ENCODE assay signal across 15 mouse cellular contexts in the genomic region with DNA sequence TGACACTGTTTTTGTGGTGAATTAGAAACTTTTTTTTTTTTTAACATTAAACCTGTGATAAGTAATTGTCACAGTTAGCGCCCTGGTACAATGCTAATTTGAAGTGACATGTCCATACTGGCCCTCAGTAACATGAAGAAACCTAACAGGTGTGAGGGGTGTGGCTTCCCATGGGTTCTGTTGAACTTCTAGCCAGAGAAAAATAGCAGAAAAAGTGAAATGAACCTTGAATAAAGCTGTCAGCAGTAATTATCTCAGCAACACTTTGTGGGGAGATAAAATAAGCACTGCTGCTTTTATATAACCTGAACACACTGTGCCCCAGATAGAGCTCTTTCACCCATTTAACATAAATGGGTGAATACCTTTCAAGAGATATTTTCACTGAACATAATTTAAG.
DNase-seq lines count a peak whose midpoint lies in the region; ATAC-seq lines count a peak whose summit lies in the region.
"Had no signal": no experiment of that assay in that cellular context is flagged by ENCODE, and none has a peak within 500 bp of the region (broad histone marks: within the 10 kb centered on the region; RNA-seq: fewer than 3 reads in every experiment).

No protein-coding gene starts in this region.

- no peaks in the 10 kb centered on the region for H3K36me3 ChIP-seq in embryonic facial prominence, embryonic 11.5 days (replicated peaks; ENCODE audit: control insufficient read depth, insufficient read depth, low read depth, low read length)
- H3K36me3 ChIP-seq in embryonic facial prominence, embryonic 10.5 days (replicated peaks): no peaks in the 10 kb centered on the region
- H3K36me3 ChIP-seq in midbrain, embryonic 14.5 days (ENCODE audit: control insufficient read depth, insufficient read depth, low read length): no peaks in the 10 kb centered on the region
- H3K36me3 ChIP-seq: heart, embryonic 10.5 days; liver, embryonic 12.5 days had no signal

- 74% methylated on average over 1 of the region's 1 CpGs for WGBS in embryonic facial prominence, embryonic 11.5 days
- 73% methylated on average over 1 of the region's 1 CpGs for WGBS in embryonic facial prominence, embryonic 10.5 days
- WGBS in midbrain, embryonic 14.5 days: 78% methylated on average over 1 of the region's 1 CpGs

- H3K4me2 ChIP-seq in embryonic facial prominence, embryonic 11.5 days (ENCODE audit: low read depth, low read length): no peak overlapping the region
- no peak overlapping the region for H3K4me2 ChIP-seq in midbrain, embryonic 14.5 days (ENCODE audit: low read length)
- H3K4me2 ChIP-seq: liver, embryonic 12.5 days had no signal

- no peak overlapping the region for H3K27ac ChIP-seq in embryonic facial prominence, embryonic 11.5 days (replicated peaks; ENCODE audit: low read depth, low read length)
- H3K27ac ChIP-seq in embryonic facial prominence, embryonic 10.5 days (replicated peaks): no peak overlapping the region
- no peak overlapping the region for H3K27ac ChIP-seq in midbrain, embryonic 14.5 days (replicated peaks; ENCODE audit: low read depth, low read length)
- H3K27ac ChIP-seq: gastrocnemius, adult 2 months; heart, embryonic 10.5 days; liver, embryonic 12.5 days had no signal

- peak; percentile 83; the same call in 1 of the 2 replicates for ATAC-seq in embryonic facial prominence, embryonic 11.5 days (replicated peaks; ENCODE audit: insufficient number of reproducible peaks, low FRiP score, low TSS enrichment, low read depth)
- no peak for ATAC-seq in midbrain, embryonic 14.5 days (ENCODE audit: low FRiP score, low TSS enrichment)
- ATAC-seq: liver, embryonic 12.5 days had no signal

- no peak overlapping the region for H3K9ac ChIP-seq in embryonic facial prominence, embryonic 11.5 days (replicated peaks; ENCODE audit: low read length)
- no peak overlapping the region for H3K9ac ChIP-seq in midbrain, embryonic 14.5 days (replicated peaks; ENCODE audit: low read length)
- H3K9ac ChIP-seq: liver, embryonic 12.5 days had no signal

- no peaks in the 10 kb centered on the region for H3K27me3 ChIP-seq in embryonic facial prominence, embryonic 11.5 days (ENCODE audit: control insufficient read depth, insufficient read depth, low read length)
- H3K27me3 ChIP-seq in embryonic facial prominence, embryonic 10.5 days (replicated peaks; ENCODE audit: low read depth, poor library complexity, severe bottlenecking): no peaks in the 10 kb centered on the region
- no peaks in the 10 kb centered on the region for H3K27me3 ChIP-seq in midbrain, embryonic 14.5 days (ENCODE audit: control insufficient read depth, insufficient read depth, low read length)
- H3K27me3 ChIP-seq: liver, embryonic 12.5 days had no signal

- peak; percentile 15 for DNase-seq in embryonic facial prominence, embryonic 11.5 days (ENCODE audit: low spot score)
- DNase-seq in embryonic facial prominence, embryonic 10.5 days (ENCODE audit: low spot score): no peak
- peak; percentile 77 for DNase-seq in A20 (ENCODE audit: low read depth, low spot score)
- DNase-seq in cerebellum, adult 11 months: peak; percentile 29
- peak; percentile 34 to 37 for DNase-seq in cerebellum, postnatal 36 days
- DNase-seq in gastrocnemius, postnatal 4 days (ENCODE audit: low spot score in 2 of 2): no peak
- DNase-seq in midbrain, embryonic 14.5 days: no peak
- DNase-seq in heart, adult 9 months (ENCODE audit: low spot score in 2 of 2): no peak
- DNase-seq: adrenal gland, adult 8-10 months; gastrocnemius, adult 2 months; heart, postnatal 4 days; left cerebral cortex, postnatal 4 days; thymus, postnatal 36 days had no signal

- no peak overlapping the region for H3K4me3 ChIP-seq in embryonic facial prominence, embryonic 11.5 days (ENCODE audit: low read depth, low read length)
- no peak overlapping the region for H3K4me3 ChIP-seq in embryonic facial prominence, embryonic 10.5 days
- no peak overlapping the region for H3K4me3 ChIP-seq in midbrain, embryonic 14.5 days (replicated peaks; ENCODE audit: low read depth, low read length)
- H3K4me3 ChIP-seq: gastrocnemius, adult 2 months; heart, embryonic 10.5 days; liver, embryonic 12.5 days had no signal

- H3K9me3 ChIP-seq in embryonic facial prominence, embryonic 11.5 days (replicated peaks; ENCODE audit: control insufficient read depth, low read length): no peaks in the 10 kb centered on the region
- H3K9me3 ChIP-seq in embryonic facial prominence, embryonic 10.5 days: no peaks in the 10 kb centered on the region
- no peaks in the 10 kb centered on the region for H3K9me3 ChIP-seq in midbrain, embryonic 14.5 days (ENCODE audit: control insufficient read depth, low read length)
- H3K9me3 ChIP-seq: heart, embryonic 10.5 days; liver, embryonic 12.5 days had no signal

- no peaks in the 10 kb centered on the region for H3K4me1 ChIP-seq in embryonic facial prominence, embryonic 11.5 days (ENCODE audit: control insufficient read depth, insufficient read depth, low read length)
- 0 out of 2 replicates have a peak, but pooled peaks cover 3% of the 10 kb centered on the region for H3K4me1 ChIP-seq in embryonic facial prominence, embryonic 10.5 days
- no peaks in the 10 kb centered on the region for H3K4me1 ChIP-seq in midbrain, embryonic 14.5 days (ENCODE audit: control insufficient read depth, insufficient read depth, low read length)
- H3K4me1 ChIP-seq: heart, embryonic 10.5 days had no signal

Comparison
In these comparisons a context has a peak if more than half of its experiments do, and no peak if none do; other contexts are left out.
1. DNase-seq: peak in embryonic facial prominence, embryonic 11.5 days (single experiment), A20 (single experiment), cerebellum, adult 11 months (single experiment) and cerebellum, postnatal 36 days (2 of 2); none in embryonic facial prominence, embryonic 10.5 days (single experiment), gastrocnemius, postnatal 4 days (0 of 2), midbrain, embryonic 14.5 days (single experiment) and heart, adult 9 months (0 of 2).